Mouse (Mus musculus) heart, postnatal 0 days (tissue): ENCODE data around the gene Prkch. TPM values are rescaled to one million over a fixed set of nuclear protein-coding genes. Genes with fewer than 3 reads are reported as not detected.

Experiments used
- ATAC-seq: fragments of 200-750 bp; cut with Nextera tagmentation; 2 replicates; pipeline ENCODE4 v1.8.0; 2017; ENCODE audit warnings: low read depth, moderate number of reproducible peaks, moderate library complexity; ENCODE audit not compliant: insufficient read depth
- DNase-seq: peaks from one replicate; pipeline ENCODE4 v3.0.0-alpha.2; 2016; ENCODE audit warnings: low spot score
- H3K27ac ChIP-seq: fragments of 300-500 bp; sonication (generic); 2 replicates; pipeline ENCODE4 v1.5.1; 2014; ENCODE audit warnings: low read depth, mild to moderate bottlenecking
- H3K27me3 ChIP-seq: fragments of 300-500 bp; sonication (generic); 2 replicates; pipeline ENCODE4 v1.6.1; 2014; ENCODE audit warnings: low read length, mixed read lengths; ENCODE audit not compliant: control insufficient read depth, insufficient read depth
- H3K36me3 ChIP-seq: fragments of 300-500 bp; sonication (generic); replicated peaks from 2 replicates; pipeline ENCODE4 v1.6.1; 2014; ENCODE audit warnings: low read length, mixed read lengths; ENCODE audit not compliant: control insufficient read depth, insufficient read depth
- H3K4me1 ChIP-seq: fragments of 300-500 bp; sonication (generic); 2 replicates; pipeline ENCODE4 v1.6.1; 2014; ENCODE audit warnings: antibody characterized with exemption; ENCODE audit not compliant: control insufficient read depth, insufficient read depth
- H3K4me2 ChIP-seq: fragments of 300-500 bp; sonication (generic); 2 replicates; pipeline ENCODE4 v1.6.1; 2014; ENCODE audit warnings: low read depth, mild to moderate bottlenecking, low read length, moderate library complexity
- H3K4me3 ChIP-seq: fragments of 300-500 bp; sonication (generic); 2 replicates; pipeline ENCODE4 v1.5.1; 2014; ENCODE audit warnings: low read depth, low read length
- H3K9ac ChIP-seq: fragments of 300-500 bp; sonication (generic); replicated peaks from 2 replicates; pipeline ENCODE4 v1.6.1; 2014; ENCODE audit warnings: low read depth, low read length, mixed read lengths
- H3K9me3 ChIP-seq: fragments of 300-500 bp; sonication (generic); replicated peaks from 2 replicates; pipeline ENCODE4 v1.6.1; 2016; ENCODE audit warnings: low read length; ENCODE audit not compliant: control insufficient read depth
- CTCF ChIP-seq: IDR thresholded peaks from 2 replicates; pipeline ENCODE4 v1.5.1; 2016; ENCODE audit warnings: antibody characterized with exemption, control low read depth, low read depth
- EP300 ChIP-seq: IDR thresholded peaks from 2 replicates; pipeline ENCODE4 v1.6.1; 2016; ENCODE audit warnings: antibody characterized with exemption, low read depth
- WGBS: fragments of 180-500 bp; shearing (Covaris S2); extraction: QIAGEN DNeasy Blood & Tissue Kit; methylation state at CpG from one replicate; pipeline ENCODE4 v1.1.7; 2014; 5-methylcytosine and 5-hydroxymethylcytosine counted together
- polyA plus RNA-seq: library from polyadenylated mRNA; unstranded; fragments of >200 nt; fragmentation: Nextera tagmentation; extraction: Ambion mirVana; gene quantifications from 2 replicates; pipeline ENCODE4 v1.2.1, GENCODE M21; 2015
- total RNA-seq: library from RNA; depleted of rRNA; stranded (reverse); fragments of >200 nt; gene quantifications from 2 replicates; pipeline ENCODE4 v1.2.3, GENCODE M21; 2014; ENCODE audit warnings: low replicate concordance

The Prkch gene
- total and polyA plus RNA-seq, 2 experiments from 2014 or later = 7.9 to 20.5 TPM

DNA sequence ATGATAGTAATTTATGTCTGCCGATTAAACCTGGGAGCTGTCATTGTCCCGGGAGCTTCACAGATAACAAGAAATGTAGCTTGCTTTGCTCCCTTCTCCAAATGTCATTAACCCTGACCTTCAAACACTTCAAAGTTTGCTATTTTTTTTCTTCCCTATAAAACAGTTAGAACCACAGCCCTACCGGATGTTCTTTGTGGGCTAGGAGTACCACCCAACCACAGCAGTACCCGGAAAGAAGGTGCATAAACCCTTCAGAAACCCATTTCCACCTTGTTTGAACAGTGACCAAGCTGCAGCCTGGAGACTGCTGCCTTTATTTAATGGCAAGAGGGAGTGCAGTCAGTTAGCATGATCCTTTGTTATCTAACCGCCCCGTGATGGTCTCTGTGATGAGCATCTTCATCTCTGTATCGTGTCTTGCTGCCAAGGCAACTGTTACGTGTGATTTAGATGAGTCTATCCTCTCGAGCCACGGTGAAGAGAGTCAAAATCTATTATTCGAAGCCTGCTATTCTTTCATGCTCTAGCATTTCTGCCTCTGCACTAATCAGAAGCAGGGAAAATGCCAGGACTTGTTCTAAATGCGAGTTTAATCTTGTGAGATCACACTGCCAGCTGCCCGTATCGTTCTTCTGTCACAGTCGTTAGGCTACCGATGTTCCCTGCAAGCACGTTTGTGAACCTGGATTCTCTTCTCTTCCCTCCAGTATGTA, 115.0 kb downstream of the Prkch start:
- Histone ChIP-seq H3K4me1 (no peaks in the 10 kb centered on the region; the same call in 1 of the 2 replicates), H3K9me3 (no peaks in the 10 kb centered on the region), H3K9ac (no peak overlapping the region), H3K27ac (no peak overlapping the region; the same call in 1 of the 2 replicates), H3K4me2 (no peak overlapping the region), H3K36me3 (no peaks in the 10 kb centered on the region; the same call in 1 of the 2 replicates), H3K4me3 (no peak overlapping the region), H3K27me3 (no peaks in the 10 kb centered on the region)
- ATAC-seq = no peak
- 69% methylated on average over 17 of the region's 17 CpGs for WGBS
- TF ChIP-seq EP300 (no peak), CTCF (no peak)
- DNase-seq = no peak

DNA sequence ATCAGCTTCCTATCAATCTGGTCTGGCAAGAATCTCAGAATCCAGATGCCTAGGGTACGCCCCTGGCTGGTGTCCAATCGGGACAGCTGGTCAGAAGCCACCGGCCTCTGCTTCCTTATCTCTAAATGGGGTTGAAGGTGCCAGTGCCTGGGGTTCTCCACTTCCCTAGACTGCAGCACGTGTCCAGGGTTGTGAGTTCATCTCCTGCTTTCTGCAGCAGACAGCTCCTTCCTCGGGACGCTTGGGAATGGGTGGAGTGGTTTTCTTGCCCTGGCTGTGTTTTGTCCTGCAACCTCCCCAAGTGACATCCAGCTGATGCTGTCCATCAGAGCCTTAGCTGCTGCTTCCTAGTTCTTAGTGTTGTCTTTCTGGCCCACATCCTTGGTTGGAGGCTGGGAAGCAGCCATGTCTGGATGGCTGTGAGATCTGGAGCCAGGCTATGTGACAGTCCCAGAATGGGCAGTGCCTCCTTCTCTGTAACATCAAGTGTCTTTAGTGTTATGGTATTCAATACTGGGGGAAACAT, 116.0 kb downstream of the Prkch start:
- no peak overlapping the region for H3K27ac ChIP-seq
- DNase-seq = no peak
- no peaks in the 10 kb centered on the region for H3K27me3 ChIP-seq
- no peak for ATAC-seq
- H3K4me3 ChIP-seq = no peak overlapping the region
- 16% methylated on average over 6 of the region's 6 CpGs for WGBS
- no peak overlapping the region for H3K9ac ChIP-seq
- no peaks in the 10 kb centered on the region; the same call in 1 of the 2 replicates for H3K36me3 ChIP-seq
- H3K4me1 ChIP-seq = no peaks in the 10 kb centered on the region; the same call in 1 of the 2 replicates
- TF ChIP-seq CTCF (no peak), EP300 (no peak)
- H3K9me3 ChIP-seq = no peaks in the 10 kb centered on the region
- no peak overlapping the region for H3K4me2 ChIP-seq

DNA sequence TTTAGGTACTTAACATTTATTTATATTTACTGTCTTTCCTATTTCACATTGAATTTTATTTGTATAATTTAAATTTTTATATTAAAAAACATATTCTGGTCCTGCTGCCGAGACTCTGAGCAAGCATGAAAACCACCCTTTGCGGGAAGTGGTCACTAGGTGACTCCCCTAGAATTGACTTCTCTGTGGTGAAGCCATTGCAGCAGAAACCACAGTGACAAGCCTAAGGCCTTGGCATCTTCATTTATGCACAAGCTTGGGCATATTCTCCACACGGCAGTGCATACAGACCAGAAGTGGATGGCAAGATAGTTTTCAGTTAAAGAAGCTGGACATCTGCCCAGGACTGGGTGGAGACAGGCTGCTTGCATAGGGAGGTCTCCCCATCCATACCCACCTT, 117.4 kb downstream of the Prkch start:
- no peaks in the 10 kb centered on the region for H3K27me3 ChIP-seq
- WGBS = 77% methylated on average over 3 of the region's 3 CpGs
- DNase-seq (no peak), ATAC-seq (no peak)
- no peaks in the 10 kb centered on the region; the same call in 1 of the 2 replicates for H3K4me1 ChIP-seq
- H3K27ac ChIP-seq = no peak overlapping the region
- no peaks in the 10 kb centered on the region for H3K9me3 ChIP-seq
- TF ChIP-seq CTCF (no peak), EP300 (no peak)
- H3K4me3 ChIP-seq = no peak overlapping the region
- H3K9ac ChIP-seq = no peak overlapping the region
- no peak overlapping the region for H3K4me2 ChIP-seq
- no peaks in the 10 kb centered on the region; the same call in 1 of the 2 replicates for H3K36me3 ChIP-seq

DNA sequence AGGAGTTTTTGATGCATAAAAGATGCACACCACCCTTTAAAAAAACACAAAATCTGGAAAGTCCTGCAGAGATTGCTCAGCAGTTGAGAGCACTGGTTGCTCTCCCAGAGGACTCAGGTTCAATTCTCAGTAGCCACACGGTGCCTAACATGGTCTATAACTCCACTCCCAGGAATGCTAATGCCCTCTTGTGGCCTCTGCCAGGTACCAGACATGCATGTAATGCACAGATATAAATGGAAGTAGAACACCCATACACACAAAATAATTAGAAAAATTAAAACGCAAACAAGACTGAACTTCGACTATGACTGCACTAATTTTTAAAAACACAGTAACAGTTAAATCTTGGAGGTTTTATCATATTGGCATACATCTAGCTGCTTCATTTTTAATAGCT, 119.8 kb downstream of the Prkch start:
- H3K27ac ChIP-seq = no peak overlapping the region
- TF ChIP-seq EP300 = no peak
- peak; percentile 32 for TF ChIP-seq CTCF
- H3K9ac ChIP-seq = no peak overlapping the region
- H3K4me3 ChIP-seq = no peak overlapping the region
- no peaks in the 10 kb centered on the region for H3K27me3 ChIP-seq
- WGBS = 73% methylated on average over 3 of the region's 3 CpGs
- no peaks in the 10 kb centered on the region for H3K9me3 ChIP-seq
- H3K36me3 ChIP-seq = no peaks in the 10 kb centered on the region
- peaks cover 7% of the 10 kb centered on the region for H3K4me1 ChIP-seq
- no peak for DNase-seq
- no peak for ATAC-seq
- no peak overlapping the region for H3K4me2 ChIP-seq

DNA sequence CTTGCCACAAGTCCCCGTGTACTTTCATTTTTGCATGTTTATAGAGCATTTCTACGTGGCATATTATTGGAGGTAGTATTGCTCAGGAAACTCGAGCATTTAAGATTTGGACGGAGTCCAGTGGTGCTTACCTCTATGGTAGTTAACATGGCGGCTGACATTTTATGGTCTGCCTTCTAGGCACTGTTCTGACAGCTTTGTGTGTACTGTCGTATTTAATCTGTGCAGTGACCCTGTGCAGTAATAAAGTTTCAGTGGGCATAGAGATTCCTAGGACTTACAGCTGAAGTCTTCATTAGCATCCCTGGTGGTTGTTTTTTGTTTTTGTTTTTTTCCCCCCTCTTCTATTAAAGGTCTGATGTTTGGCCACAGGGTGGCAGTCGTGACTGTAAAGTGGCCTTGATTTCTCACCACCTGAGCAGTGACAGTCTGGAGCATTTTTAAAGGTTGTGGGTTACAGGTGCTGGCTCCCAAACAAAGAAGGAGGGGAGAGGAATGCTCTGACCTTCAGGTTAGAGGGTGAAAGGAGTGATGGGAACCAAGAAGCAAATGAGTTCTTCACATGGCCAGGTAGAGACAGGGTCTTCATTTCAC, 120.6 kb downstream of the Prkch start:
- peak; percentile 74 for DNase-seq
- no peaks in the 10 kb centered on the region for H3K27me3 ChIP-seq
- WGBS = 35% methylated on average over 7 of the region's 7 CpGs
- ATAC-seq = no peak
- H3K4me2 ChIP-seq = no peak overlapping the region
- no peaks in the 10 kb centered on the region for H3K36me3 ChIP-seq
- TF ChIP-seq EP300 (no peak), CTCF (peak; percentile 81)
- no peak overlapping the region for H3K4me3 ChIP-seq
- no peak overlapping the region for H3K27ac ChIP-seq
- H3K9ac ChIP-seq = no peak overlapping the region
- H3K4me1 ChIP-seq = peaks cover 7% of the 10 kb centered on the region
- no peaks in the 10 kb centered on the region for H3K9me3 ChIP-seq
